Mouse (Mus musculus): ENCODE results near the gene Rin2. TPM values are rescaled to one million over a fixed set of nuclear protein-coding genes. Genes with fewer than 3 reads are reported as not detected.

Rin2 gene
- polyA plus RNA-seq, 1 experiment = 17.8 TPM

- Histone ChIP-seq H3K4me1 (ENCODE audit: control insufficient read depth, insufficient read depth, low read length) (peaks cover 3% of the 10 kb centered on the region), H3K27ac (ENCODE audit: control insufficient read depth, insufficient read depth, low read depth, low read length, poor library complexity) (no peak overlapping the region; the same call in 1 of the 2 replicates), H3K4me3 (replicated peaks; ENCODE audit: control insufficient read depth, low read depth, low read length) (no peak overlapping the region)
- TF ChIP-seq CTCF (IDR thresholded peaks at IDR 0.05; ENCODE audit: control insufficient read depth, insufficient read depth, low read length) (no peak), POLR2A (IDR thresholded peaks at IDR 0.05; ENCODE audit: borderline replicate concordance, control insufficient read depth, low read depth, low read length) (no peak)
- 91% methylated on average over 10 of the region's 10 CpGs for WGBS
Measured at GRCm38 (mm10) chr2:145825221-145825620, 150.2 kb downstream of the Rin2 start.

DNA sequence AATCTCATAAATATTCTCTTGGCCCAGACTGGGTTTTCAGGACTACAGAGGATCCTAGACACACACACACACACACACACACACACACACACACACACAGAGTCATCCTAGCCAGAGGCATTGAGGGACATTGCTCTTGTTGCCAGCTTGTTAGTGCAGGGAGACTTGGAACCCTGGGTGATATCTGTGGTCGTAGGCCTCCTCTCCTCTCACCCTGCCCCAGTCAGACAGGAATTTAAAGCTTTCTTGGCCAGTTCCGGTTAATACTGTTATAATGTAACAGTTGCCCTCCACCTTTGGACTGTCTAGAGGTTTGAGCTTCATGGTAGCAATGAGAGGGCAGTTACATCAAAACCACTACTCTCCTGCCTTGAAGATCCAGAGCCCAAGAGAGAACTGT, 152.9 kb downstream of the Rin2 start:
- WGBS = 60% methylated on average over 2 of the region's 2 CpGs
- TF ChIP-seq POLR2A (IDR thresholded peaks at IDR 0.05; ENCODE audit: borderline replicate concordance, control insufficient read depth, low read depth, low read length) = no peak
- no peak for TF ChIP-seq CTCF (IDR thresholded peaks at IDR 0.05; ENCODE audit: control insufficient read depth, insufficient read depth, low read length)
- Histone ChIP-seq H3K4me1 (ENCODE audit: control insufficient read depth, insufficient read depth, low read length) (peaks cover 3% of the 10 kb centered on the region), H3K4me3 (replicated peaks; ENCODE audit: control insufficient read depth, low read depth, low read length) (no peak overlapping the region), H3K27ac (ENCODE audit: control insufficient read depth, insufficient read depth, low read depth, low read length, poor library complexity) (no peak overlapping the region)

DNA sequence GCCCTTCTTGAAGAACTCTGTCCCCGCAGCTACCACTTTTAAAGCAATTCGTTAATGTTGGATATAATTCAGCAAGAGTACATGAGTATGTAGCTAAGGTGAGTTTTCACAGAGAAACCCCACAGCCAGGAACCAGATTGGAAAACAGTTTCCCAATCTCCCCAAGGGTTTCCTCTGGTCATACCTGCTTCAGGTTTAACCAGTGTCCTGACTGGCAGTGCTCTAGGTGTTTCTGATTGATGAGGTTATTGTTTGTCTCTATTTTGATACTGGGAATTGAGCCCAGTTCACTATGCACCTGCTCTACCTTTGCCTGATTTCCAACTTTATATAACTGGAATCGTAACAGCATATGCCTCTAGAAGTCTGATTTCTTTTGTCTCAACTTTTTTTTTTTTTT, 153.6 kb downstream of the Rin2 start:
- WGBS = 87% methylated on average over 3 of the region's 3 CpGs

GRCm38 (mm10) chr2:145829231-145829630, 154.2 kb downstream of the Rin2 start:
- WGBS = 76% methylated on average over 4 of the region's 4 CpGs
- peaks cover 3% of the 10 kb centered on the region for H3K4me1 ChIP-seq (ENCODE audit: control insufficient read depth, insufficient read depth, low read length)
- TF ChIP-seq POLR2A (IDR thresholded peaks at IDR 0.05; ENCODE audit: borderline replicate concordance, control insufficient read depth, low read depth, low read length) (no peak), CTCF (IDR thresholded peaks at IDR 0.05; ENCODE audit: control insufficient read depth, insufficient read depth, low read length) (no peak)
- no peak overlapping the region for H3K27ac ChIP-seq (ENCODE audit: control insufficient read depth, insufficient read depth, low read depth, low read length, poor library complexity)
- no peak overlapping the region for H3K4me3 ChIP-seq (replicated peaks; ENCODE audit: control insufficient read depth, low read depth, low read length)

More for the DNA sequence above, 153.6 kb downstream of the Rin2 start:
- no peak overlapping the region for H3K4me3 ChIP-seq (replicated peaks; ENCODE audit: control insufficient read depth, low read depth, low read length)
- peaks cover 3% of the 10 kb centered on the region for H3K4me1 ChIP-seq (ENCODE audit: control insufficient read depth, insufficient read depth, low read length)
- H3K27ac ChIP-seq (ENCODE audit: control insufficient read depth, insufficient read depth, low read depth, low read length, poor library complexity) = no peak overlapping the region
- no peak for TF ChIP-seq POLR2A (IDR thresholded peaks at IDR 0.05; ENCODE audit: borderline replicate concordance, control insufficient read depth, low read depth, low read length)
- no peak for TF ChIP-seq CTCF (IDR thresholded peaks at IDR 0.05; ENCODE audit: control insufficient read depth, insufficient read depth, low read length)

DNA sequence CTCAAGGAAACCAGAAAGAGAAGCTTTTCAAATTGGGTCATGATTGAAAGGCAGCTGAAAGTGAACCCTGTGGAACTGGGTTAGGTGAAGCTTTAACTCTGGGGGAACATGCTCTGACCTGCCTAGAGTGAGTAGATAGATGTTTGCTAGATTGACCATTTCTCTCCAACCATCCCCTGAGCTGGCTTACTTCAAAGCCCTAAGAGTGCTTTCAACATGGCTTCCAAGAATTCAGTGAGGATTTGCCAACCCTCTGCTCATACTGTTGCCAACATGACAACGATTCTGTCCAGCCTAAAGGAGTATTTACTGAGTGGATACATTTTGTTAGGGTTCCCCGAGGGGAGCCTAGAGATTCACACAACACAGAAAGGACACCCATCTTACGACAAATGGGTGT, 155.4 kb downstream of the Rin2 start:
- Histone ChIP-seq H3K4me1 (ENCODE audit: control insufficient read depth, insufficient read depth, low read length) (peaks cover 2% of the 10 kb centered on the region), H3K4me3 (replicated peaks; ENCODE audit: control insufficient read depth, low read depth, low read length) (no peak overlapping the region), H3K27ac (ENCODE audit: control insufficient read depth, insufficient read depth, low read depth, low read length, poor library complexity) (no peak overlapping the region)
- no peak for TF ChIP-seq POLR2A (IDR thresholded peaks at IDR 0.05; ENCODE audit: borderline replicate concordance, control insufficient read depth, low read depth, low read length)
- TF ChIP-seq CTCF (IDR thresholded peaks at IDR 0.05; ENCODE audit: control insufficient read depth, insufficient read depth, low read length) = no peak
- WGBS = 78% methylated on average over 3 of the region's 3 CpGs

DNA sequence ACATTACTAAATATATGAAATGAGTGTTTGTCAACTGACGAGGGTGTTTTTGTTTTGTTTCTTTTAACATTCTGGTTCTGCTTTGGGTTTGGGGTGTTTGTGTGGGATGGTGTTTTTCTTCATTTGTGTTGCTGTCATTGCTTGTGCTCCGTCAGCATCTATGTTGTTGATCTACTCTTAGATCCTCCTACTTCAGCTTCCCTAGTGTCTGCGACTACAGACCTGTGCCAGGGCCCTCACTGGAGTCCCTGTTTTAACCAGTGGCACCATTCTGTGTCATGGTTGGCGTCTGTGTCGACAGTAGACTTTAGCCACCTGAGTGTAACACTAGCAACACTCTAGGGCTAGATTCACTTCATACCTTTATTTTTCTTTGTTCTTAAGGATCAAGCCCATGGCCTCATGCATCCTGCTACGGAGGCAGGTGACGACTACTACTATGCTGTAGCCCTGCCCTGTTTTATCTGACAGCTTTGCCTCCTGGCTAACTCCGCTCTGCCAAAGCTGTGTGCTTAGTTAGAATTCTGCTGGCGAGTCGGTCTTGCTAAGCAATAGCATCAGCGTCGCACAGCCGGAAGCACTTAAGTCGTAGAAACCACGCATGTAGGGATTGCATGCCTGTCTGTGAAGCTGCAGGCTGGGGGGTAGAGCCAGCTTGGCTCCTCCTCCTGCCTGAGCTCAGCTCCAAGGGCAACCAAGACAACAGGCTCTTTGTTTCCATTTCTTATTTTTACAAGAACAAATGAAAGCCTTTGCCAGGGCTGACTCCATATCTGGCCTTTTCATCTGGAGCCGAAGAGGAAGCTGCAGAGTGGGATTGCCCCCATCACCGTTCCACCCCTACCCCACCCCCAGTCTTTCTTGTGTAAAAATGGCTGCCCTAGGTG, 157.2 kb downstream of the Rin2 start:
- WGBS = 27% methylated on average over 17 of the region's 17 CpGs
- TF ChIP-seq POLR2A (IDR thresholded peaks at IDR 0.05; ENCODE audit: borderline replicate concordance, control insufficient read depth, low read depth, low read length) = no peak
- TF ChIP-seq CTCF (IDR thresholded peaks at IDR 0.05; ENCODE audit: control insufficient read depth, insufficient read depth, low read length) = no peak
- Histone ChIP-seq H3K4me3 (replicated peaks; ENCODE audit: control insufficient read depth, low read depth, low read length) (no peak overlapping the region), H3K27ac (ENCODE audit: control insufficient read depth, insufficient read depth, low read depth, low read length, poor library complexity) (no peak overlapping the region), H3K4me1 (ENCODE audit: control insufficient read depth, insufficient read depth, low read length) (peaks cover 2% of the 10 kb centered on the region)

DNA sequence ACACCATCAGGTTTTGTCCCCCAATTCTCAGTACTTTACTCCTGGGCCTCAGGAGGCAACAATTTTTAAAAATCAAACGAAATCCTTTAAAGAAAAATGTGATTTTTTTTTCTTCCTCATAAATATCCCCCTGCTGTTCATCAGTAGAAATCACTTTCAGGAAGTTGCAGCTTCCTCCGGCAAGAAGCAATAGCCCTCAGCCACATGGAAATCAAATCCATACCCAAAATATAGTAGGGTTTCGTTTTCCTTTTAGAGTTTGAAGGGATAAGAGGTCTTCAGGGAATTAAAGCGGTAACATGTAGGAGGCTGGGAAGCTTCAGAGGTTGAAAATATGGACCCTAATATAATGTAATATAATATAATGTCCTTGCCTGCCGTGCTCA, 157.8 kb downstream of the Rin2 start:
- Histone ChIP-seq H3K4me3 (replicated peaks; ENCODE audit: control insufficient read depth, low read depth, low read length) (no peak overlapping the region), H3K27ac (ENCODE audit: control insufficient read depth, insufficient read depth, low read depth, low read length, poor library complexity) (no peak overlapping the region), H3K4me1 (ENCODE audit: control insufficient read depth, insufficient read depth, low read length) (no peaks in the 10 kb centered on the region; the same call in 1 of the 2 replicates)
- TF ChIP-seq POLR2A (IDR thresholded peaks at IDR 0.05; ENCODE audit: borderline replicate concordance, control insufficient read depth, low read depth, low read length) (no peak), CTCF (IDR thresholded peaks at IDR 0.05; ENCODE audit: control insufficient read depth, insufficient read depth, low read length) (no peak)
- WGBS = 26% methylated on average over 5 of the region's 5 CpGs

- H3K4me3 ChIP-seq (replicated peaks; ENCODE audit: control insufficient read depth, low read depth, low read length) = no peak overlapping the region
Measured at GRCm38 (mm10) chr2:145833341-145833740, 158.3 kb downstream of the Rin2 start.

More at GRCm38 (mm10) chr2:145833341-145833740, 158.3 kb downstream of the Rin2 start:
- Histone ChIP-seq H3K27ac (ENCODE audit: control insufficient read depth, insufficient read depth, low read depth, low read length, poor library complexity) (no peak overlapping the region), H3K4me1 (ENCODE audit: control insufficient read depth, insufficient read depth, low read length) (no peaks in the 10 kb centered on the region; the same call in 1 of the 2 replicates)
- TF ChIP-seq POLR2A (IDR thresholded peaks at IDR 0.05; ENCODE audit: borderline replicate concordance, control insufficient read depth, low read depth, low read length) (no peak), CTCF (IDR thresholded peaks at IDR 0.05; ENCODE audit: control insufficient read depth, insufficient read depth, low read length) (no peak)
- WGBS = 68% methylated on average over 3 of the region's 3 CpGs
